Mouse (Mus musculus): ENCODE measurements at regions not wholly inside any gene's neighbourhood (a gene's known extent, or its start where the extent isn't known, plus 50 kb on each side); places are given as distances from the start of the nearest gene placed in this dataset.

- ATAC-seq, result peak; percentile 70
- H3K36me3 ChIP-seq (ENCODE audit: control insufficient read depth, insufficient read depth), result no peaks in the 10 kb centered on the region
- no peak overlapping the region for H3K9ac ChIP-seq (replicated peaks; ENCODE audit: low read depth, low read length)
- no peak overlapping the region for H3K4me3 ChIP-seq (replicated peaks; ENCODE audit: low read length)
- no peak overlapping the region for H3K27ac ChIP-seq (ENCODE audit: low read length)
- WGBS, result 92% methylated on average over 1 of the region's 1 CpGs
- no peaks in the 10 kb centered on the region for H3K9me3 ChIP-seq (ENCODE audit: control insufficient read depth, low read length)
- H3K4me1 ChIP-seq (replicated peaks; ENCODE audit: control insufficient read depth, insufficient read depth, low read length), result no peaks in the 10 kb centered on the region; the same call in 1 of the 2 replicates
- no peaks in the 10 kb centered on the region for H3K27me3 ChIP-seq (replicated peaks; ENCODE audit: control insufficient read depth, insufficient read depth, low read length)
- no peak overlapping the region for H3K4me2 ChIP-seq (ENCODE audit: low read length)
These were observed 79.2 kb upstream of the Gemin8 start for GRCm38 (mm10) chrX:166091011-166091410.

GRCm38 (mm10) chrX:166107184-166107716 lies 63.0 kb upstream of the Gemin8 start:
- H3K4me1 ChIP-seq (replicated peaks; ENCODE audit: control insufficient read depth, insufficient read depth, low read length), result no peaks in the 10 kb centered on the region
- H3K4me2 ChIP-seq (ENCODE audit: low read length), result no peak overlapping the region
- H3K27me3 ChIP-seq (replicated peaks; ENCODE audit: control insufficient read depth, insufficient read depth, low read length), result no peaks in the 10 kb centered on the region
- no peak overlapping the region for H3K27ac ChIP-seq (ENCODE audit: low read length)
- WGBS, result 80% methylated on average over 2 of the region's 2 CpGs
- ATAC-seq, result no peak
- H3K36me3 ChIP-seq (ENCODE audit: control insufficient read depth, insufficient read depth), result no peaks in the 10 kb centered on the region
- H3K9me3 ChIP-seq (ENCODE audit: control insufficient read depth, low read length), result no peaks in the 10 kb centered on the region
- H3K4me3 ChIP-seq (replicated peaks; ENCODE audit: low read length), result no peak overlapping the region
- H3K9ac ChIP-seq (replicated peaks; ENCODE audit: low read depth, low read length), result no peak overlapping the region
